Mouse (Mus musculus) liver, embryonic 14 days (tissue): Measurements from ENCODE around the gene Ifna15. TPM values are rescaled to one million over a fixed set of nuclear protein-coding genes. Genes with fewer than 3 reads are reported as not detected.

ENCODE experiments used
- polyA plus RNA-seq: library from polyadenylated mRNA; depleted of rRNA; stranded (reverse); fragments of >200 nt; gene quantifications from 2 replicates; pipeline ENCODE4 v1.2.3, GENCODE M21; 2012; rRNA removed

Gene Ifna15
- polyA plus RNA-seq: not detected in 2 replicates

DNA sequence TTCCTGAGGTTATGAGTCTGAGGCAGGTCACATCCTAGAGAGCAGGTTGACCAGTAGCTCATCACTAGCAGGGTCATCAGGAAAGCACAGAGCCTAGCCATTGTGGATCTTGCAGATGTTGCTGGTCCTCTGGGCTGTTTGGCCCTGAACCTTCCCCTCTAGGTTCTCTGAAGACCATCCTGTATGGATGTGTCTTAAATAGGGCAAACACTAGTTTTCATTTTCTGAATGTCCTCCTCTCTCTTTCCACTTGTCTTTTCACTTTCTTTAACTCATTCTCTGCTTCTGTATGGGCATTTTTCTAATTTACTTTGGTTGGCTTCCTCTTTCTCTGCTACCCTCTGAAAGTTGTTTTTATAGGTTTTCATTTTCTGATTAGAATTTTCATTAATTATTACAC, at the start of gene Ifna15:
Gene Ifna15, minus strand, starts transcription at position 101 of the 400 bp plus-strand sequence.

DNA sequence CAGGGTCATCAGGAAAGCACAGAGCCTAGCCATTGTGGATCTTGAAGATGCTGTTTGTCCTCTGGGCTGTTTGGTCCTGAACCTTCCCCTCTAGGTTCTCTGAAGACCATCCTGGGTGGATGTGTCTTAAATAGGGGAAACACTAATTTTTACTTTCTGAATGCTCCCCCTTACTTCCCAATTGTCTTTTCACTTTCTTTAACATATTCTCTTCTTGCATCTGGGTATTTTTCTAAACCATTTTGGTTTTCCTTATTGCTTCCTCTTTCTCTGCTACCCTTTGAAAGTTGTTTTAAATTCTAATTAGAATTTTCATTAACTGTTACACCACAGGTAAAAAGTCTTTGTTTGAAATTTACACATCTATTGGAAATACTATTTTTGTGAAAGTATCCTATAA, 45.2 kb upstream of the Ifna15 start, which contains the start of gene Ifna12:
Gene Ifna12, minus strand, starts transcription at position 101 of the 400 bp plus-strand sequence.

DNA sequence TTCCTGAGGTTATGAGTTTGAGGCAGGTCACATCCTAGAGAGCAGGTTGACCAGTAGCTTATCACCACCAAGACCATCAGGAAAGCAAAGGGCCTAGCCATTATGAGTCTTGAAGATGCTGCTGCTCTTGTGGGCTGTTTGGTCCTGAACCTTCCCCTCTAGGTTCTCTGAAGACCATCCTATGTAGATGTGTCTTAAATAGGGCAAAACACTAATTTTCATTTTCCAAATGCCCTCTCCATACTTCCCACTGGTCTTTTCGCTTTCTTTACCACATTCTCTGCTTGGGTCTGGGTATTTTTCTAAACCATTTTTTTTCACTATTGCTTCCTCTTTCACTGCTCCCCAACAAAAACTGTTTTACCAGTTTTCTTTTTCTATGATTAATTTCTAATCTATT, 34.2 kb upstream of the Ifna15 start, which contains the start of gene Ifna9:
Gene Ifna9, minus strand, starts transcription at position 101 of the 400 bp plus-strand sequence.

DNA sequence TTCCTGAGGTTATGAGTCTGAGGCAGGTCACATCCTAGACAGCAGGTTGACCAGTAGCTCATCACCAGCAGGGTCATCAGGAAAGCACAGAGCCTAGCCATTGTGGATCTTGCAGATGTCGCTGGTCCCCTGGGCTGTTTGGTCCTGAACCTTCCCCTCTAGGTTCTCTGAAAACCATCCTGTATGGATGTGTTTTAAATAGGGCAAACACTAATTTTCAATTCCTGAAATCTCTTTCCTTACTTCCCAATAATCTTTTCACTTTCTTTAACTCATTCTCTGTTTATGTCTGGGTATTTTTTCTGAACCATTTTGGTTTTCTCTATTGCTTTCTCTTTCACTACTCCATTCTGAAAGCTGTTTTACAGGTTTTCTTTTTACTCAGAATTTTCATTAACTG, 13.7 kb upstream of the Ifna15 start, which contains the start of gene Ifna14:
Gene Ifna14, minus strand, starts transcription at position 101 of the 400 bp plus-strand sequence.

DNA sequence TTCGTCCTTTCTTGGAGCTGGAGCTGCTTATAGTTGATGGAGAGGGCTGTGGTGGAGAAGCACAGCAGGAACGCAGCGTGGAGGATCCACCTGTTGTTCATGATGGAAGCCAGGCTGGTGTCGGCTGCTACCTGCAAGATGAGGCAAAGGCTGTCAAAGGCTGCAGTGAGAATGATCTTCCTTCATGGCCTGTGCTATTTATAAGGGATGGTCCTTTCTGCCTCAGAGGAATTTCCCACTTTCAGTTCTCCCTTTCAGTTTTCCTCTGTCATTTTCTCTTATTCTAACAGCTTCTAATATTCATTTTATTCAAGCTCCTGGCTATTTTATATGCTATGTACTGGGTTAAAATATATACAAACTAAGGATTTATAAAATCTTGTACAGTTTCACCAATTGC, 35.4 kb downstream of the Ifna15 start, which contains the start of gene Ifnb1:
Gene Ifnb1, minus strand, starts transcription at position 101 of the 400 bp plus-strand sequence.

Other genes starting within 250 kb of the Ifna15 start
- 1.2 and 1.7 TPM in 2 replicates for gene Hacd4, start 119.3 kb downstream of the Ifna15 start, polyA plus RNA-seq
- gene Ifnb1, start 35.5 kb downstream of the Ifna15 start, polyA plus RNA-seq: not detected in 2 replicates
- not detected in 2 replicates for gene Ifna14, start 13.6 kb upstream of the Ifna15 start, polyA plus RNA-seq
- not detected in 2 replicates for gene Ifna9, start 34.1 kb upstream of the Ifna15 start, polyA plus RNA-seq
- gene Ifna12, start 45.1 kb upstream of the Ifna15 start, polyA plus RNA-seq: not detected in 2 replicates
- not detected in 2 replicates for gene C87499, start 76.2 kb upstream of the Ifna15 start, polyA plus RNA-seq
- gene Ifna13, start 86.2 kb upstream of the Ifna15 start, polyA plus RNA-seq: not detected in 2 replicates
- gene Ifna16, start 118.7 kb upstream of the Ifna15 start, polyA plus RNA-seq: not detected in 2 replicates
- not detected in 2 replicates for gene Ifna2, start 125.7 kb upstream of the Ifna15 start, polyA plus RNA-seq
- gene Ifnab, start 133.1 kb upstream of the Ifna15 start, polyA plus RNA-seq: 0.06 TPM in 1 of 2 replicates, not detected in the other
- 0.06 and 0.10 TPM in 2 replicates for gene Gm26566, start 163.6 kb upstream of the Ifna15 start, polyA plus RNA-seq
- gene Klhl9, start 164.2 kb upstream of the Ifna15 start, polyA plus RNA-seq: 9.1 and 11.2 TPM in 2 replicates
- not detected in 2 replicates for gene Gm13271, start 196.6 kb upstream of the Ifna15 start, polyA plus RNA-seq
- gene Gm13283, start 201.9 kb upstream of the Ifna15 start, polyA plus RNA-seq: not detected in 2 replicates
- not detected in 2 replicates for gene Gm13290, start 215.6 kb upstream of the Ifna15 start, polyA plus RNA-seq
- gene Gm13289, start 218.7 kb upstream of the Ifna15 start, polyA plus RNA-seq: not detected in 2 replicates
- gene Gm13272, start 221.6 kb upstream of the Ifna15 start, polyA plus RNA-seq: not detected in 2 replicates
- 0.01 TPM in 1 of 2 replicates, not detected in the other for gene Ifnz, start 223.9 kb upstream of the Ifna15 start, polyA plus RNA-seq
- gene Gm13276, start 227.5 kb upstream of the Ifna15 start, polyA plus RNA-seq: not detected in 2 replicates
- not detected in 2 replicates for gene Gm13277, start 230.4 kb upstream of the Ifna15 start, polyA plus RNA-seq
- not detected in 2 replicates for gene Gm13278, start 233.3 kb upstream of the Ifna15 start, polyA plus RNA-seq
- gene Gm13275, start 236.2 kb upstream of the Ifna15 start, polyA plus RNA-seq: 0.06 TPM in 1 of 2 replicates, not detected in the other
- gene Gm13279, start 239.2 kb upstream of the Ifna15 start, polyA plus RNA-seq: not detected in 2 replicates
- not detected in 2 replicates for gene Gm13285, start 241.4 kb upstream of the Ifna15 start, polyA plus RNA-seq
- gene Gm13287, start 245.0 kb upstream of the Ifna15 start, polyA plus RNA-seq: not detected in 2 replicates
- gene Gm13288, start 247.3 kb upstream of the Ifna15 start, polyA plus RNA-seq: not detected in 2 replicates